Mouse (Mus musculus) Patski (cell line): ENCODE results near the gene Tsc22d1. TPM values are rescaled to one million over a fixed set of nuclear protein-coding genes. Genes with fewer than 3 reads are reported as not detected.

Experiments
- ATAC-seq: fragments of 100-300 bp; one replicate; pipeline ENCODE4 v1.8.0; 2021
- CTCF ChIA-PET: fragments of 350-600 bp; sonication (Branson Sonifier 250); formaldehyde crosslinking; loops from one replicate; lab custom pipeline; 2022; ENCODE audit warnings: inconsistent platforms; lab: Charles Lee
- POLR2A ChIA-PET: fragments of 350-600 bp; sonication (Branson Sonifier 250); formaldehyde crosslinking; loops from one replicate; lab custom pipeline; 2022; ENCODE audit warnings: antibody characterized with exemption, inconsistent platforms; lab: Charles Lee
- DNase-seq: peaks from one replicate; pipeline ENCODE4 v3.0.0-alpha.2; 2011; ENCODE audit warnings: low read depth, low spot score
- H3K27me3 ChIP-seq: fragments of 371-371 bp; one replicate; pipeline ENCODE4 v1.5.1; 2021
- CTCF ChIP-seq: fragments of 100-300 bp; IDR thresholded peaks from one replicate; pipeline ENCODE4 v1.5.1; 2021
- in situ Hi-C: fragments of 300-500 bp; cut with MboI; formaldehyde crosslinking; loops from 3 replicates; pipeline ENCODE4 v1.11.1; 2018; ENCODE audit warnings: low pct_unique_long_range_greater_than_20kb, mixed read lengths
- polyA plus RNA-seq: library from polyadenylated mRNA; unstranded; gene quantifications from one replicate; pipeline ENCODE4 v1.2.3, GENCODE M21; 2021

Gene Tsc22d1
- polyA plus RNA-seq, 1 experiment from 2014 or later = 4,339 TPM

GRCm38 (mm10) chr14:76414122-76414861 lies 469 bp upstream of the Tsc22d1 start:
- TF ChIP-seq CTCF = no peak
- H3K27me3 ChIP-seq = no peaks in the 10 kb centered on the region
- DNase-seq = peak; percentile 83
- ChIA-PET CTCF (interaction anchor here (1.3 kb wide), 1 partner anchor 197 kb away, joined by 3 read pairs; no protein-coding TSS in a partner anchor), POLR2A (interaction anchor here (0.6 to 1.5 kb wide), 4 partner anchors 12 to 139 kb away, joined by 3 read pairs; no protein-coding TSS in a partner anchor)
- ATAC-seq = peak; percentile 75
- in situ Hi-C loops = loop anchor here (10.0 kb wide), 1 partner anchor 59 kb away; no protein-coding TSS in a partner anchor

- TF ChIP-seq CTCF = no peak
- CTCF ChIA-PET = no interaction called here
- ATAC-seq (no peak), DNase-seq (no peak)
- POLR2A ChIA-PET = interaction anchor here (0.6 to 1.4 kb wide), 3 partner anchors 9 to 40 kb away, joined by 3 to 4 read pairs (median 3); no protein-coding TSS in a partner anchor
- no peaks in the 10 kb centered on the region for H3K27me3 ChIP-seq
- in situ Hi-C loops = loop anchor here (5.0 to 10.0 kb wide), 3 partner anchors 36 to 264 kb away; no protein-coding TSS in a partner anchor
Observed at GRCm38 (mm10) chr14:76415781-76416301, 1.1 kb downstream of the Tsc22d1 start.

- ChIA-PET CTCF (no interaction called here), POLR2A (interaction anchor here (1.0 to 1.4 kb wide), 2 partner anchors 8 to 39 kb away, joined by 3 read pairs; no protein-coding TSS in a partner anchor)
- in situ Hi-C loops = loop anchor here (5.0 to 10.0 kb wide), 3 partner anchors 36 to 264 kb away; no protein-coding TSS in a partner anchor
- no peak for DNase-seq
- no peak for ATAC-seq
- no peak for TF ChIP-seq CTCF
- no peaks in the 10 kb centered on the region for H3K27me3 ChIP-seq
Observed at GRCm38 (mm10) chr14:76416366-76417040, 1.7 kb downstream of the Tsc22d1 start.

GRCm38 (mm10) chr14:76417346-76417745 lies 2.6 kb downstream of the Tsc22d1 start:
- in situ Hi-C loops = loop anchor here (5.0 to 10.0 kb wide), 3 partner anchors 35 to 265 kb away; no protein-coding TSS in a partner anchor
- DNase-seq (no peak), ATAC-seq (no peak)
- POLR2A ChIA-PET = interaction anchor here (1.0 kb wide), 1 partner anchor 13 kb away, joined by 3 read pairs; no protein-coding TSS in a partner anchor
- CTCF ChIA-PET = no interaction called here
- H3K27me3 ChIP-seq = no peaks in the 10 kb centered on the region
- TF ChIP-seq CTCF = no peak

- ChIA-PET CTCF (interaction anchor here (0.6 kb wide), 1 partner anchor 53 kb away, joined by 3 read pairs; no protein-coding TSS in a partner anchor), POLR2A (interaction anchor here (0.6 kb wide), 1 partner anchor 643 kb away, joined by 5 read pairs; no protein-coding TSS in a partner anchor)
- no peaks in the 10 kb centered on the region for H3K27me3 ChIP-seq
- DNase-seq (no peak), ATAC-seq (no peak)
- in situ Hi-C loops = no loop called here
- TF ChIP-seq CTCF = no peak
Observed at GRCm38 (mm10) chr14:76420726-76421125, 6.0 kb downstream of the Tsc22d1 start.

- ATAC-seq (no peak), DNase-seq (no peak)
- CTCF ChIA-PET = no interaction called here
- H3K27me3 ChIP-seq = no peaks in the 10 kb centered on the region
- no peak for TF ChIP-seq CTCF
- POLR2A ChIA-PET = interaction anchor here (0.6 kb wide), 1 partner anchor 644 kb away, joined by 5 read pairs; no protein-coding TSS in a partner anchor
- in situ Hi-C loops = no loop called here
Observed at GRCm38 (mm10) chr14:76421162-76421561, 6.4 kb downstream of the Tsc22d1 start.

- ATAC-seq (no peak), DNase-seq (no peak)
- CTCF ChIA-PET = no interaction called here
- in situ Hi-C loops = no loop called here
- H3K27me3 ChIP-seq = no peaks in the 10 kb centered on the region
- no peak for TF ChIP-seq CTCF
- POLR2A ChIA-PET = interaction anchor here (1.4 kb wide), 1 partner anchor 10 kb away, joined by 3 read pairs; no protein-coding TSS in a partner anchor
Observed at GRCm38 (mm10) chr14:76425422-76425821, 10.7 kb downstream of the Tsc22d1 start.

- ChIA-PET POLR2A (interaction anchor here (0.6 kb wide), 1 partner anchor 25 kb away, joined by 3 read pairs; no protein-coding TSS in a partner anchor), CTCF (no interaction called here)
- in situ Hi-C loops = no loop called here
- no peaks in the 10 kb centered on the region for H3K27me3 ChIP-seq
- TF ChIP-seq CTCF = no peak
- ATAC-seq = no peak
- no peak for DNase-seq
Observed at GRCm38 (mm10) chr14:76425986-76426530, 11.3 kb downstream of the Tsc22d1 start.

- ChIA-PET CTCF (no interaction called here), POLR2A (no interaction called here)
- no peak for TF ChIP-seq CTCF
- no peak for DNase-seq
- ATAC-seq = no peak
- no peaks in the 10 kb centered on the region for H3K27me3 ChIP-seq
- in situ Hi-C loops = no loop called here
Observed at GRCm38 (mm10) chr14:76428855-76429254, 14.1 kb downstream of the Tsc22d1 start.

GRCm38 (mm10) chr14:76431918-76432317 lies 17.2 kb downstream of the Tsc22d1 start:
- ATAC-seq = no peak
- TF ChIP-seq CTCF = no peak
- DNase-seq = no peak
- ChIA-PET CTCF (no interaction called here), POLR2A (interaction anchor here (0.7 kb wide), 1 partner anchor 173 kb away, joined by 3 read pairs; no protein-coding TSS in a partner anchor)
- in situ Hi-C loops = no loop called here
- no peaks in the 10 kb centered on the region for H3K27me3 ChIP-seq
